Mouse (Mus musculus): ENCODE results near the gene Ldhb. TPM values are rescaled to one million over a fixed set of nuclear protein-coding genes. Genes with fewer than 3 reads are reported as not detected.

The Ldhb gene
- total RNA-seq (2015; ENCODE audit: low replicate concordance), result 10.1 TPM in 1 of 2 replicates, not detected in the other
- 3.7 TPM in 1 of 2 replicates, not detected in the other for total RNA-seq (2017; ENCODE audit: low replicate concordance)

DNA sequence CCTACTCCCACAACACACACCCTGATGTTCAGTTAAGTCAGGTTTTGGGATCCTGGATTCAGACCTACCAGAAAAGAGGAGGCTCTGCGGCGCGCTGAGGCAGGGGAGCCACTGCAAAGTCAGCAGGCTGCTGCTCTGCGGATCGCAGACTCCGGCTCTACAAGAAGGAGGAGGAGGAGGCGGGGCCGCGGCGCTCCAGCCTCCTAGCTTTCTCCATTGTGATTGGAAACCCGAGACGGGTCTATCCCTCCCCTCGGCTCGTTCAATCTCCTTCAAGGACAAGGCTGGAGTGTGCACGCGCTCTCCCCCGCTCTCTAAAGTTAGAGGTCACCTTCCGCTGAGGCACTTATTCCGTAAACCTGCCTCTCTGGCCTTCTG lies at the start of gene Ldhb:
Gene Ldhb (minus strand): TSS at position 173 of the 378 bp plus-strand sequence.
- ATAC-seq (replicated peaks; ENCODE audit: low FRiP score, poor library complexity, severe bottlenecking), result no peak

DNA sequence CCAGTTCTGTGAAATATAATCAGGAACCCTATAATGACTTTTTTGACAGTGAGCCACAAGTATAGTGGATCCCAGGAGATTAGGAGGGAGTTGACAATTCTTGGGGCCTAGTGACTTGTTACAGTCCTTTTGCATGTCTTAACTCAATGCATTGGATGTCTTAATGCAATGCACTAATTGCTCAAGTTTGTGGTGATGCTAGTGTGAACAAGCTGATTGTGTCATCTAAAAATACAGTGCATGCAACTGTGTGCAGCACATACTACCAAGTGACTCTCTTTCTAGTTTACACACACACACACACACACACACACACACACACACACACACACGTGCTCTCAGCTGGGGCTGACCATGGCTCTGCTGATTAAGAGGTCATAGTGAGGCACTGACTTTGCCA lies 48.2 kb upstream of the Ldhb start:
- ATAC-seq (replicated peaks; ENCODE audit: low FRiP score, poor library complexity, severe bottlenecking), result no peak

- ATAC-seq (replicated peaks; ENCODE audit: low FRiP score, poor library complexity, severe bottlenecking), result no peak
These were observed 43.7 kb upstream of the Ldhb start for GRCm38 (mm10) chr6:142551482-142551881.

- no peak for ATAC-seq (replicated peaks; ENCODE audit: low FRiP score, poor library complexity, severe bottlenecking)
These were observed 43.1 kb upstream of the Ldhb start for GRCm38 (mm10) chr6:142550871-142551270.

GRCm38 (mm10) chr6:142548377-142548776 lies 40.6 kb upstream of the Ldhb start:
- no peak for ATAC-seq (replicated peaks; ENCODE audit: low FRiP score, poor library complexity, severe bottlenecking)

- no peak for ATAC-seq (replicated peaks; ENCODE audit: low FRiP score, poor library complexity, severe bottlenecking)
These were observed 37.4 kb upstream of the Ldhb start for GRCm38 (mm10) chr6:142545132-142545531.

DNA sequence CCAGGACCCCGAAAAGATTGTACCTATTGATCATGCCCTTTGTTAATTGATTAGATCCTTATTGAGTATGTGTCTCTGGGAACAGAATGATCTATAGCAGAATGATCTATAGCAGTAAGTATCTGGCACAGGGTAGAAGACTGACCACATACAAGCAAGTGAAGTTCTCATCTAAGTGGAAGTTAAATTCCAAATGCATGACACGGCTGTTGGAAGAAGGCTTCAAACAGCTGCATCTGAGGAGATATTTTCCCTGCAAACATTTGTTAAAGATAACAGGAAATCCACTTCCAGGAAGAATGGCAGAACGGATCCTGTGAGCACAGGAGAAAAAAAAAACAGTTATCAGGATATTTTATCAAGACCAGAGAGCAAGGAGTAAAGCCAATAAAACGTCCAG lies 35.9 kb upstream of the Ldhb start:
- ATAC-seq (replicated peaks; ENCODE audit: low FRiP score, poor library complexity, severe bottlenecking), result no peak

GRCm38 (mm10) chr6:142542800-142543175 lies 35.0 kb upstream of the Ldhb start:
- ATAC-seq (replicated peaks; ENCODE audit: low FRiP score, poor library complexity, severe bottlenecking), result no peak

DNA sequence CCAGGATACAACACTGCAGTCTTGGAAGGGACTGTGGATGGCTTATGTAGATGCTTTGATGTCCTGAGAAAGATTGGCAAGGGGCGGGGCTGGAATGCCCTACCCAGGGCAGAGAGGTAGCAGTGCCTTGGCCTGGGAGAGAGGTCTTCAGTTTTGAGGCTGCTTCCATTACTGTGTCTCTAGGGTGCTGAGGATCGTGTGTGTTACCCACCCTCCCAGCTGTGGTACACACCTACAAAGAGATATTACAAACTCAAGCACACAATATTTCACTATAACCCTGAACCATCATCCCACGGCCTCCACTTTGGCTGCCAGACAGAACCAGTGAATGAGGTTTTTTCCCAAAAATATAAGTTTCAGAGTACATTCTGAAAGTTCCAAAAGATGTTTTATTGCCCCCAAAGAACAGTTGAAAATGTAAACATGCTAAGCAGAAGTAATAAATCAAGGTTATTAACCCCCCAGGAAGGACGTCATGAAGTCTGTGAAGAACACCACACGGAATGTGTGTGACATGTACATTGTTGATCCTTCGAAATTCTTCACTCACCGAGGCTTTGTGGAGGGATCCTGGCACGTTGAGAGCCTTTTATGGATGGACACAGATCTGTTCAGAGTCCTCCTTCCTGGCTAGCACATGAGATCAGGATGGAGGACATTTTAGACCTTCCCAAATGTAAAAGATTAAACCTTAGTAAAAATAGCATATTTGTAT lies 34.5 kb upstream of the Ldhb start:
- ATAC-seq (replicated peaks; ENCODE audit: low FRiP score, poor library complexity, severe bottlenecking), result no peak

DNA sequence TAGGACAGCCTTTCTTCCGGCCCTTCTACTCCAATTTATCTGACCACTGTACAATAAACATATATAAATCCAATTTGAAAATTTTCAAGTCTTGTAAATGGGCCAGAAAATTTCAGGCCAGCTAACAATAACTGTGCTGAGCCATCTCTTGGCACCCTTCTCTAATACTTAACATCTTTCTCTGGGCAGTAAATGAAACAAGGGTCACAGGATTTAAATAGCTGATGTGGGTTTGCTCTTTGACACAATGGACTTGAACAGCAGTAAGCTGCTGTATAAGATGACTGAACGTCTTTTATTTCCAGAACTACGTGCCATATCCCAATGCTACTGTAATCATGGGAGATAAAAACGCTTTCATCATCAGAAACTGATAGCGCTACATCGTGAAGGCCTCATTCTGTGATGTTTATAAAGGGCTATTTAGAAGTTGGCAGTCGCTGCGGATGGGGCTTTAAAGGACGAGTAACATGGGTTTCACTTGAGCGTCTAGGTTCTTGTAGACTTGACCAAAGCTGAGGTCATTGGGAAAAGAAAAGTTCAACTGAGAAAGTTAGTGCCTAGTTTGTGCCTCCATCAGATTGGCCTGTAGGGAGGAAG lies 32.9 kb upstream of the Ldhb start:
- no peak for ATAC-seq (replicated peaks; ENCODE audit: low FRiP score, poor library complexity, severe bottlenecking)

DNA sequence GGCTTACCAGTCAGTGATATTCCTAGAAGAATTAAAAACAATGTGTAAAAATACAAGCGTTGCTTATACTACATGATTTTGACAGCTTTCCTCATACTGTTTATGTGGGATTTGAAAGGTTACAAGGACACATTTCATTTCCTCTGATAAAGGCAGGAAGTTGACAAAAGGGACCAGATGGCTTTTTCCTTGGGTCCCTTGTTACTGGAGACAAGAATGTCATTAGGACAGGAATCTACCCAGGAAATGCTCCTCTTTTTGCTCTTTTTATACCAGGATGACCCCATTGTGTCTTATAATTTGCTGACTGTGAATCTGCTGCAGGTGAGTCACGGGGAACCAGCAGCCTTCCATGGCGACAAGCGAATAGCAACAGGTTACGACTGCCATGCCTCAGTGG lies 32.4 kb upstream of the Ldhb start:
- no peak for ATAC-seq (replicated peaks; ENCODE audit: low FRiP score, poor library complexity, severe bottlenecking)

DNA sequence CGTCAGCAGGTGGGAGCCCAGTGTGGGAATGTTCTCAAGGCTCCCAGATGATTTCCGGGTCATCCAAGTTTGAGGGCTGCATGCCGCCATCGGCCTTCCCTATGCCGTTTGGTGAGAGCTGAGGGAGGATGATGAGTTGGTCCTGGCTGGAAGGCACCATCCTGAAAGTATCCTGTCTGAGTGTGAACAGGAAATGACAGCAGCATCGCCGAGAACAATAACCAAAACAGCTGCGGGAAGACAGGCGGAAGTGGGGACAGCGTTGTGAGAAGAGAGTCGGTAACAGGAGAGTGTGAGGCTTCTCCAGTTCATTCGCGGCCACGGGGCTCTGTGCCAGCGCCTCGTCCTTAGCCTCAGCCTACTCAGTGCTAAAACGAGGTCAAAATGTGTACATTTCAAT lies 30.7 kb upstream of the Ldhb start:
- ATAC-seq (replicated peaks; ENCODE audit: low FRiP score, poor library complexity, severe bottlenecking), result no peak

DNA sequence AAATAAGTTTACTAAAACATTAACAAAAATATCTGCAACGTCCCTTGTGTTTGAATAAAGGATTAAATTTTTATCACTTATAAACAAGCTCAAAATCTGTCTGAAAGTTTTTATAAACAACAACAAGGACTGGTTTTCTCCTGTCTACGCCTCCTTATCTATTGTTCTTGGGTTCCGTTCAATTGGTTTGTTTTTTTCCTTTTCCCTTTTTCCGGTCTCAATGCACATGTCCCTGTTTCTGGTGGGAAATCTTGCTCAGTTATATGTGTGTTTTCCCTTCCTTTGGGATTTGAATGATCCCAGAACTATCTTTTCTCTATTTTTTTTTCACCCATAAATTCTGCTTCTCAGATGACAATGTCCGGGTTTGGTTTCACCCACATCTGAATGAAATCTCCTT lies 25.7 kb upstream of the Ldhb start:
- ATAC-seq (replicated peaks; ENCODE audit: low FRiP score, poor library complexity, severe bottlenecking), result no peak

DNA sequence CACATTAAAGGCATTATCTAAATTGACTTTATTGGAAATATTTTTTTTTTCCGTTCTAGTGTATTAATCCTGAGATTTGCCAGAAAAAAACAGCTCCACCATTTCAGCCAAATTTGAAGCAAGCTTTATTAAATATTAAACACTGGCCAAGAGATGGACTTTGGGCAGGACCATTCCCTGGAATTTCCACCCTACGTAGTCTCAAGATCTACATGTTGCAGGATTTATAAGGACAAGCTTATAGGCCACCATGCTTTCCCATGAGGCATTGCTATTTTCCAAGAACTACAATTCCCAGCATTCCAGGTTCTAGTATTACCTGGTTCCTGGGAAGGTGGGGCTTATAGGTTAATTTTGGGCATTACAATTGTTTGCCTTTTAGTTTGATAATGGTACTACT lies 24.9 kb upstream of the Ldhb start:
- ATAC-seq (replicated peaks; ENCODE audit: low FRiP score, poor library complexity, severe bottlenecking), result no peak

- no peak for ATAC-seq (replicated peaks; ENCODE audit: low FRiP score, poor library complexity, severe bottlenecking)
These were observed 24.4 kb upstream of the Ldhb start for GRCm38 (mm10) chr6:142532141-142532540.

DNA sequence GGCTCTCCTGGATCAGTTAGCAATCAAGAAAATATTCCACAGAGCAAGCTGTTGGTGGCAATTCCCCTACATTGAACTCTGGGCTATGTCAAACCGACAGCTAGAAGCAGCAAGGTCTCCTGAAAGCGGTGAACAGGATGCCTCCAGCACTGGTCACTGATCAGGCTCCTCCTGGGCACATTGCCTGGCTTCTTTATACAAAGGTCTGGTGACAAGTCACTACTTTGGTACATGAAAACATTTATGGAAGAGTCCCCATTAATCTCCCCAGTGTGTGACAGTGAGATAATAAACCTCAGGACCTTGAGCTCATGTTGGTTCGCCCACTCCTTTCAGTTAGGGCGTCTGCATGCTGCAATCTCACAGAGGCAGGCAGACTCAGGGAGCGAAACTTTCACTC lies 22.6 kb upstream of the Ldhb start:
- ATAC-seq (replicated peaks; ENCODE audit: low FRiP score, poor library complexity, severe bottlenecking), result no peak

DNA sequence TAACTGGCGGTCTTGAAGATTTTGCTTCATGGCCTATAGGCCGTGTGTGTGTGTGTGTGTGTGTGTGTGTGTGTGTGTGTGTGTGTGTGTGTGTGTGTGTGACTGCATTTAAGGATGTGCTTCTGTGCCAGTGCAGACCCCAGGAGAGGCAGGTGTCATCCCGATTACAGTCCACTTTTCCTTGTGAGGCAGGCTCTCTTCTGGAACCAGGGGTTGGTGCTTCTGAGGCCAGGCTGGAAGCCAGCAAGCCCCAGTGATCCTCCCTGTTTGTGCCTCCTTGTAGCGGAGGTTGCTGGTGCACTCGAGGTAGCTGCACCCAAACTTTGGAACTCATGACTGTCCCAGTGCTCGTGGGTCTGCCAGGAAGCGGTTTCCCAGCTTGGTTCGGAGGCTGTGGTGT lies 21.9 kb upstream of the Ldhb start:
- ATAC-seq (replicated peaks; ENCODE audit: low FRiP score, poor library complexity, severe bottlenecking), result no peak

- no peak for ATAC-seq (replicated peaks; ENCODE audit: low FRiP score, poor library complexity, severe bottlenecking)
These were observed 20.3 kb upstream of the Ldhb start for GRCm38 (mm10) chr6:142527931-142528562.

GRCm38 (mm10) chr6:142524635-142525308 lies 17.0 kb upstream of the Ldhb start:
- ATAC-seq (replicated peaks; ENCODE audit: low FRiP score, poor library complexity, severe bottlenecking), result no peak

DNA sequence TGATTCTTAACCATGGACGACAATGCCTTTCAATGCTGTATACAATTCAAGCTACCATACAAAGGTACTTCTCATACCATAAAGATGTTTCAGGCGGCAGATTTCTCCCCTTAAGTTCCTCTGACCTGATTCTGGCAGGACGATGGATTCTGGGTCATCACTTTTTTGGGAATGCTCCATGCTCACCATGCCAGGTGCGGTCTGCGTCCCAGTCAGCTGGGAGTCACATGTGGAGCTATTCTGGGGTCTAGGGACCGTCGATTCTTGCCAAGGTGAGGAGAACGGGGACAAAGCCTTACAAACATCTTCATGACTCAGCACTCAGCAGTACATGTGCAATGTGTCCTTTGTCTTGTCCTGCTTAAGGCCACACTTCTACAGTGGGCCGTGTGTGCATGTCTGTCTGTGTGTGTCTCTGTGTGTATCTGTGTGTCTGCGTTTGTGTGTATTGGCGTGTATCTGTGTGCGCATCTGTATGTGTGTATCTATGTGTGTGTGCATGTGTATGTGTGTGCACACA lies 13.9 kb upstream of the Ldhb start:
- ATAC-seq (replicated peaks; ENCODE audit: low FRiP score, poor library complexity, severe bottlenecking), result no peak

DNA sequence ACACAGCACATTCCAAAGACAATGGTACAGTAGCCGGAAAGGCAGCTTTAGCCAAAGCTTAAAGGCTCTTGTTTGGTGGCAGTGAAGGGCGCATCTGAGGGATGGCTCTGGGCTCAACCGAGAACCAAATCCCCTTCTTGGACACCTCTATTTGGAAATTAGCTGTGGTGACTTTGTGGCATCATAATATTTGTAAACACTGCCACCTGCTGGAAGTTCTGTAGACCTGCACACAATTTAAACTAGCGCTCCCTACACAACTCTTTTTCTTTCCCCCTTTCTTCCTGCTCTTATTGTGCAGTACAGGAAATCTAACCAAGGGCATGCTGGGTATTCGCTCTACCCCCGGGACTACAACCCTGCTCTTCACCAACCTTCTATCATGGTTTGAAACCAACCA lies 11.4 kb upstream of the Ldhb start:
- no peak for ATAC-seq (replicated peaks; ENCODE audit: low FRiP score, poor library complexity, severe bottlenecking)

Measured in erythroid progenitor cell, adult 5-6 weeks (primary cell).